Mouse (Mus musculus) skeletal muscle tissue, adult 2 months (tissue): ENCODE results near the gene Cyp1a2.
A peak's percentile ranks its signal among the peaks of the same experiment; 100 is the strongest.

Experiments
- DNase-seq: peaks from one replicate; pipeline ENCODE4 v3.0.0-alpha.2; 2012; ENCODE audit warnings: low read depth, low spot score

Gene Cyp1a2

GRCm38 (mm10) chr9:57671500-57671899 lies 12.0 kb downstream of the Cyp1a2 start:
- no peak for DNase-seq

GRCm38 (mm10) chr9:57671037-57671436 lies 12.5 kb downstream of the Cyp1a2 start:
- no peak for DNase-seq

GRCm38 (mm10) chr9:57669566-57669965 lies 13.9 kb downstream of the Cyp1a2 start:
- no peak for DNase-seq

DNA sequence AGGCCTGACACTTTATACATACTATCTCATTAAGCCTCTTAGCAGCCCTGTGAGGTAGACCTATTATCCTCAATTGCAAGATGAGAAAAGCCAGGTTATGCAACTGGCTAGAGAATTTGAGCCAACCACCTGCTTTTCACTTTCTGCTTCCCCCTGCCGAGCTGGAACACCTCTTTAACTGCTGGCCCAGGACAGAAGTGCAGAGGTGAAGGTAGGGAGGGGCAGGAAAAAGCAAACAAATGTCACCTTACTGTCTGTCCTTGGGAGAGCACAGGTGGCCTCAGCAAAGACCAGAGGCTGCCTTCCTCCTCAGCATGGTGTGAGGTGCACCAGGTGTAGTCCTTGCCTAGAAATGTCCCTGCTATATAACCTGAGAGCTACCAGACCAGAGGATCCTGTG lies 15.2 kb downstream of the Cyp1a2 start:
- DNase-seq, result no peak

DNA sequence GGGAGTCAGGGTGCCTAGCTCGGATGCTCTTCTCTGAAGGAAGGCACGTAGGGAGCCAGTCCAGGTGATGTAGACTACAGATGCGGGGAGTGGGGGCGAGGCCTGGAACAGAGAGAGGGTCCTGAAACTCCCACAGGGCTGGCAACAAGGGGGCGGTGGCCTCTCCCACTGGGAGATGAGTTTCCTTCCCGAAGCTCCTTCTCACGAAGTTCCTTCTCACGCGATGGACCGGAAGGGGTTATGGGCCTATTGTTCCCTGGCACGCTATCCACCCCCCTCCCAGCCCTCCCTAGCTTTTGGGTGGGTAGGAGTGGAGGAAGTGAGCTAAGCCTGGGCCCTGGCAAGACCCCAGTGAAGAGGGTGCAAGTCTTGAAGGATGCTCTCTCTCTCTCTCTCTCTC lies 15.7 kb downstream of the Cyp1a2 start:
- no peak for DNase-seq

DNA sequence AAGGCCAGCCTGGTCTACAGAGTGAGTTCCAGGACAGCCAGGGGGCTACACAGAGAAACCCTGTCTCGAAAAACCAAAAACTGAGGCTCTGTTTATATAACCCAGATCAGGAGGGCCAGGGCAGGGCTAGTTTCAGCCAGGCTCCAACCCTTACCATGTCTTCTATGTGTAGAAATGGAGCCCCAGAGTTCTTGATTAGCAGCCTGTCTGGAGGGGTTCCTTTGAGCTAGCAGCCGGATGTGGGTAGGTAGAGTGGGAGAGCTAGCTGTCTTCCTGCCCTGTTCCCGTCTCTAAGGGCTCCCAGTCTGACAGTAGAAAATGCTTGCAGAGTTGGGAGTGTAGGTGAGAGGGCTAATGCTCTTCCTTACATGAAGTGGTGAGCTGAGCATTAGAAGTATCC lies 16.4 kb downstream of the Cyp1a2 start:
- DNase-seq, result no peak

- DNase-seq, result no peak
Measured at GRCm38 (mm10) chr9:57666536-57666935, 17.0 kb downstream of the Cyp1a2 start.

- no peak for DNase-seq
Measured at GRCm38 (mm10) chr9:57664616-57665015, 18.9 kb downstream of the Cyp1a2 start.

DNA sequence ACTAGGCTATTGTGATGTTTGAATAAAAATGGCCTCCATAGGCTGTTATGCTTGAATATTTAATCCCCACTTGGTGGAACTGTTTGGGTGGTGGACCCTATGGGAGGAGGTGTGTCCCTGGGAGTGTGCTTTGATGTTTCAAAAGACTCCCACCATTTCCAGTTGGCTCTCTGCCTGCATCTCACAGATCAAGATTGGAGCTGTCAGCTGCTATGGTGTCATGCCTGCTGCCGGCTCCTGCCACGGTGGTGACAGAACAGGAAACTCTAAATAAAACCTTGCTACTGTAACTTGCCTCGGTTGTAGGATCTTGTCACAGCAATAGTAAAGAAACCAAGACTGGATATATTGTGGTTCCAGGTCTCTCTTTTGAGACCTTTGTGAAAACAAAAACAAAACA lies 22.0 kb downstream of the Cyp1a2 start:
- DNase-seq, result no peak

GRCm38 (mm10) chr9:57660501-57660900 lies 23.0 kb downstream of the Cyp1a2 start:
- no peak for DNase-seq

- DNase-seq, result no peak
Measured at GRCm38 (mm10) chr9:57659774-57660173, 23.7 kb downstream of the Cyp1a2 start.

GRCm38 (mm10) chr9:57658970-57659369 lies 24.5 kb downstream of the Cyp1a2 start:
- no peak for DNase-seq

DNA sequence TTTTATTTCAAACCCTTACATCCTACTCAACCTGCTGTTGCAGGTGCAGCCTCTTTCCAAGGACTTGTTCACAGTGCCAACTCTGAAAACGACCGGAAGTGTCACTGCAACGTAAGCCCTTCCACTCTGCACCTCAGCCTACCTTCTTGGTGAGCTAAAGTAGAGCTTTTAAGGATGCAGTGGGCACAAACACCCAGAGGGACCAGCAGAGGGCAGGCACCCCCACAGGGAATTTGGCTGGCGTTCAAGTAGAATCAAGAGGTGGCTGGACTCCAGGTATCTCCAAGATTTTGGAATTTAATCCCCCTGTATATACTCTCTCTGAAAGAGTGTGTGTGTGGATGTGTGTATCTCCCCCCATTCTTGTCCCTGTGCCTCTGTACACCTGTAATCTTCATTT lies 25.7 kb downstream of the Cyp1a2 start:
- DNase-seq, result no peak

DNA sequence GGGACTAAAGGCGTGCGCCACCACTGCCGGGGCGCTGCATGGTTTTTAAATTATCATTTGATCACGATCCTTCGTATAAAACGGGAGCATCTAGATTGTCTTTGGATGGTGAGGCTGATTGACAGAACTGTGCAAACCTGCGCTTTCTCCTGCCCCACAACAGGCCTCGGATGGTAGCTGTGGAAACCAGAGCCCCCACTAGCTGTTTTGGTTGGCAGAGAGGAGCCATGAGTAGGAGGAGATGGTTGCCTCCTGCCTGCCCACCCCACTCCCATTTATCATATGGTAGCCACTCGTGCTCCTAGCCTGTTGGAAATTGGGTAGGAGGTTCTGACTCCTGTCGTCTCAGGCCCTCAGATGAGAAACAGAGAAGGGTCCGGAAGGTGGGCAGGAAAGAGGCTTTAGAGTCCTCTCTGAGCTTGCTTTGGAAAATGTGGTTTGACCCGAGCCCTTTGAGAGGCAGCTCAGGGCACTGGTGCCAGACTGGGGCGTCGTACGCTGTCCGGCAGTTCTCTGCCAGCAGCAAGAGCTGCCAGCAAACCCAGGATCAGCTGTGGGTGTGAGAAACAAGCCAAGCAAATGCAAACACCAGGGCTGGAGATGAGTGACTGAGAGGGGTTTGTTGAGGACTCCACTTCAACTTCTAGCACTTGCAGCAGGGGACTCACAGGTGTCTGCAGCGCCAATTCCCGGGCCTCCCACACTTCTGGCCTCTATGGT lies 26.7 kb downstream of the Cyp1a2 start:
- no peak for DNase-seq

GRCm38 (mm10) chr9:57655749-57656148 lies 27.8 kb downstream of the Cyp1a2 start:
- DNase-seq, result peak; percentile 91

- DNase-seq, result no peak
Measured at GRCm38 (mm10) chr9:57654966-57655365, 28.5 kb downstream of the Cyp1a2 start.

GRCm38 (mm10) chr9:57653283-57653682 lies 30.2 kb downstream of the Cyp1a2 start, which contains the start of gene Csk:
Csk (minus strand) TSS chr9:57653631.
- no peak for DNase-seq

- no peak for DNase-seq
Measured at GRCm38 (mm10) chr9:57652855-57653254, 30.6 kb downstream of the Cyp1a2 start.

DNA sequence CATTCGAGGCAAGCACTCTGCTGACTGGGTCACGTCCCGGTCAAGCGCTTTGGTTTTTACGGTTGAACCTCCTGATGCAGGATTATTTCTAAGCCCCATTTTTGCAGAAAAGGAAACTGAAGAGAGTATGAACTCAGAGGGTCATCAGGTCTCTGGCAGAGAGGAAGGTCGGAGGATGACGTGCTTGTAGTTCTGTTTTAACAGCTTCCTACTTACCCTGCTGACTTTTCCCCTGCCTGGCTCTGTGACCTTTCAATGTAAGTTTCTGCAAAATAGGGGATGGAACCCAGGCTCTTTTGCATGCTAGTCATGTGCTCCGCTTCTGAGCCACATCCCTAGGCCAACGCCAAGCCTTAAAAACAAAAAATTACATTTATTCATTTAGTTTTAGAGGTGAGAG lies 31.2 kb downstream of the Cyp1a2 start:
- no peak for DNase-seq

DNA sequence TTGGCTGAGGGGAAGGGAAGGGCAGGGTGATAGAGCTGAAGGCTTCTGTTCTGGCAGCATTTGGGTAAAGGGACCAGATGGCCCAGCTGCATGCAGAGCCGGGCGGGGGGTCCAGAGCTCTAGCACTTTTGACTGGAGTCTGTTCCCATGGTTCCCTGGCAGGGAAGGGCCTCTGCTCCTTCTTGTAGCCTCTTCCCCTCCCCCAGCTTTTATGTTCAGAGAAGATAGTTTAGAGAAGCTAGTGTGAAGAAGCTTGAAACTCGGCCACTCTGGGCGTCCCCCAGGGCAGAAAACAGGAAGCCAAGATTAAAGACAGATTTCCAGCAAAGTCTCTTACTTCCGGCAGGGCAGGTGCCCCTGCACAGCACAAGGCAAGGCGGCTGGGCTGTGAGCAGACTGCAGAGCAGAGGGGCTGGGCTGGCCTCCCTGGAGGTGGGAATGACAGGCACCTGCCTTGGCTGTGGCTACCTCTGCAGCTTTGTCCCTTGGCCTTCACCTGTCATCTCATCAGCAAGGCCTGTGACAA lies 32.7 kb downstream of the Cyp1a2 start:
- no peak for DNase-seq

DNA sequence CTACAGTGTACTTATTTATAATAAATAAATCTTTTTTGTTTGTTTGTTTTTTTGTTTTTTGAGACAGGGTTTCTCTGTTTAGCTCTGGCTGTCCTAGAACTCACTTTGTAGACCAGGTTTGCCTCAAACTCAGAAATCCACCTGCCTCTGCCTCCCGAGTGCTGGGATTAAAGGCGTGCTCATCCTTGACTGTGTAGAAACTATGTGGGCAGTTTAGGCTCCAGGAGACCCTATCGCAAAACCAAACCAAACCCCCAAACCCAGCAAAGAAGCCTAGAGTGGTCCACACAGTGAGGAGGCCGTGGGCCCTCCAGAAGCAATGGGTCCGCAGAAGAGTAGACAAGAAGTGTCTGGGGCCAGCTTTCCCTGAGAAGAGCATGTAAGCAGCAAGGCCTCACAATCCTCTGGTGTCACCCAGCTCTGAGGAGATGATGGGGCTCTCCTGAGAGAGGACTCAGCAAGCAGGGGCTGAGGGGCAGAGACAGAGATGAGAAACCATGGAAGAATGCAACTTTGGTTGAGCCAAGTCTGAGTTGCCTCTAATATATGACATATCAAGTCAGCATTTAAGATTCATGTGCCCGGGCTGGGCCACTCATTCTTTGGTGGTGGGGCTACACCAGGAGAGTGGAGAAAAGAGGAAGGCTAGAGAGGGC lies 33.2 kb downstream of the Cyp1a2 start:
- DNase-seq, result no peak

GRCm38 (mm10) chr9:57647286-57648108 lies 36.0 kb downstream of the Cyp1a2 start:
- DNase-seq, result no peak
